Mouse (Mus musculus) cerebellum, postnatal 36 days (tissue): ENCODE measurements around the gene Cdca7l.

ENCODE experiments used
- DNase-seq, 2 experiments: peaks; one replicate each; pipeline ENCODE4 v3.0.0; 2021 to 2022; ENCODE audit warnings: mixed read lengths in 2 of 2

The Cdca7l gene

GRCm38 (mm10) chr12:117810074-117810473, 6.0 kb downstream of the Cdca7l start:
- DNase-seq, result no peak

DNA sequence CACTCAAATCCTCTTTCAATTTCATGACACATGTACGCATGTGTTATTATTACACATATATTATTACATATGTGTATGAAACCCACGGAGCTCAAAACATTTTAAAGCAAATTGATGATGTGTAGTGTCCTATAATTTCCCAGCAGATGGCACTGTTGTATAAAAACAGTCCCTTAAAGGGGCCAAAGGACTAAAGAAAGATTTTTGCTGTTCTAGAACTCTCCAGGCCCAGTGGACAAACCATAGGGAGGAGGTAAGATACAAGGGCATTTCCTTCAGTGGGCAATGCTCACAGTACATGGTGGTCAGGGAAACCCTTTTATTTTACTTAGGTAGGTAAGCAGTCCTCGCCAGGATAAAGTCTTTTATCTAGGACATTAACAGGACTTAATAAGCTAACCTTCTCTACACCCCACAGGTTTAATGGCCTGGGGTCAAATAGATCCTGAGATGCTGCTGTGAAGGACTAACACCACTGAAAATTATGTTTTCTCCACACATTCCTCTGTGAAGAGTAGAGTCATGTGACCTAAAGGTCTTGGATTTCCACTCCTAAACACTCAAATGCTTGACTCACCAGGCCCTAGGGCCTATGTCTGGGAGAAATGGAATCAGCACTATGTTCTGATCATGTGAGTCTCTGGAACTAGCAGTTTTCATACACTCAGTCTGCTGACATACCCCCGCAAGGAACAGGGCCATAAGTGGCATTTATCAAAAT, 16.2 kb downstream of the Cdca7l start:
- DNase-seq, result no peak

- no peak for DNase-seq
These were observed 16.8 kb downstream of the Cdca7l start for GRCm38 (mm10) chr12:117820859-117821221.

DNA sequence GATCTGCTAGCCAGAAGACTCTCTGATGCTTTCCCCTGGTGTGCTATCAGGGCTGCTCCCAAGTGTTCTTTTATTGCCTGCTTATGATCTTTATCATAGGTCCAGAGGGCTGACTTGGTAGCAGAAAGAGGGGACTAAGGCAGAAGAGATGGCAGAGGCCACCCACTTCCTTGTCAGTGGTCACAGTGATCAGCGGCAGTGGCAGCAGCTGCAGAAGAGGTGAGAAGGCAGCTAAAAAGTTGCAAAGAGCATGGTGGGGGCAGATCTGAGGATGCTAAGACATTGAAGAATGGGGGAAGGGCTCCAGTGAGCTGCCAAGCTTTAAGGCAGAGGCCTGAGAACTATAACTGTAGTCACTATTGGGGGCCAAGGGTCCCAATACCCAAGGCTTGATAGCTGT, 17.3 kb downstream of the Cdca7l start:
- no peak for DNase-seq

DNA sequence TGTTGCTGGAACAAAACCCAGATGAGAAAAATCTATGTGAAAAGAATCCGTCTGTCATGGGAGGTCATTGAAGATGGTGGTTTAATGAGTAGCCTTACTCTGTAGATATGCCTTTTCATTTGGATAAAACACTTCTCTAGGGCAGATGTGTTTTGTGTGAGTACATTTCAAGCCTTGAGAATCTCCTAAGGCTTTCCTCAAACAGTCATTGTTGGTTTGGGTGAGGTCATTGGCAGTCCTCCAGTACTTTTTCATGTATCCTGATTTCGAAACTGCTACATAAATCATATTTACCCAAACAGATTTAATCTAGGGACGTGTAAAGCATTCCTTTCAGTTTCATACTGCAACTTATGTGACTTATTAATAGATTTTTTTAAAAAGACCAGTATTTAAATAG, 24.3 kb downstream of the Cdca7l start:
- DNase-seq, result no peak

GRCm38 (mm10) chr12:117831351-117831961, 27.4 kb downstream of the Cdca7l start:
- DNase-seq, result no peak

DNA sequence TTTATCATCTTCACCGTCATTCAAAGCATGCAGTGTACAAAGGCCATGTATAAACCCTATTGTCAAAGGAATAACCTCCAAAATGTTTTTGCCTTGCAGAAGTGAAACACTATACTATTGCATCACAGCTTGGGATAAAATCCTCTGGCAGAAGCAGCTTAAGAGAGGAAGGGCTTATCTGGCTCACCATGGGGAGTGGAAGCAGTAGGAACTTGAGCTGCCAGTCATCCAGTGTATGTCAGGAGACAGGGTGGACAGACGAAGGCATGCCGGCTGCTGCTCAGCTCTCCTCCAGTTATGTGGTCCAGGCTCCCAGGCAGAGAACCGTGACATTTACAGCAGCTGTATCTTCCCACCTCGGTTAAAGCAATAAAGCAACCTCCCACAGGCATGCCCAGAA, 28.1 kb downstream of the Cdca7l start:
- DNase-seq, result no peak

DNA sequence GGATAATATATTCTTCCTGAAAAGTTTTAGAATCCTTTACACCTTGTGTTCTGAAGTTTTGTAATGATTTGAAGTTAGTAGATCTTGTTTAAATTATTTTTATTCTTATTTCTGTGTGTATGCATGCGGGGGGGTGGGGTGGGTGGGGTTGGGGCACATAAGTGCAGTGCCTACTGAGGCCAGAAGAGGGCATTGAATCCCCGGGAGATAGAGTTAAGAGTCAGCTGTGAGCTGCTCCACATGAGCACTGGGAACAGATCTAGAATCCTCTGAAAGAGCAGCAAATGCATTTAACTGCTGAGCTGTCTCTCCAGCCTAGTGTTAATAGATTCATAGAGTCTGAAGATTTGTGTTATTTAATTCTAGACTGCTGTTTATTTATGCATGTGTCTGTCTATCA, 30.6 kb downstream of the Cdca7l start:
- DNase-seq, result no peak

DNA sequence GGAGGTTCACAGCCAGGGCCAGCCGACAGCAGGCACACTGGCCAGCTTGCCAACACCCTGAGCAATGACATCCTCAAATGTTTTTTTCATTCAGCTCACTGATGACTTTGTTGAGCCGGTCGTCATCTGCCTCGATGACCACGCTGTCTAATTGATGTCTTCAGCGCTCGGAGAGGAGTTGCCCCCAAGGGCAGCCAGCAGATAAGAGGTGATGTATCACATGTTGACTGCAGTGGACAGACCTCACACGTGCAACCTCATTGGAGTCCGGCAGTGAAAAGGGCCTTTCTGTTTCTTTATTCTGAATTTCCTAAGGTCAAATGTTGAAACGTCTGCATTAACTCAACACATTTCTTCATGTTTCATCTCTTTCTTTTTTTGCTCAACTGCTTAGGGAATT, 31.3 kb downstream of the Cdca7l start:
- no peak for DNase-seq

- DNase-seq, result no peak
These were observed 33.3 kb downstream of the Cdca7l start for GRCm38 (mm10) chr12:117837376-117837775.

- DNase-seq, result no peak
These were observed 36.6 kb downstream of the Cdca7l start for GRCm38 (mm10) chr12:117840705-117841104.

DNA sequence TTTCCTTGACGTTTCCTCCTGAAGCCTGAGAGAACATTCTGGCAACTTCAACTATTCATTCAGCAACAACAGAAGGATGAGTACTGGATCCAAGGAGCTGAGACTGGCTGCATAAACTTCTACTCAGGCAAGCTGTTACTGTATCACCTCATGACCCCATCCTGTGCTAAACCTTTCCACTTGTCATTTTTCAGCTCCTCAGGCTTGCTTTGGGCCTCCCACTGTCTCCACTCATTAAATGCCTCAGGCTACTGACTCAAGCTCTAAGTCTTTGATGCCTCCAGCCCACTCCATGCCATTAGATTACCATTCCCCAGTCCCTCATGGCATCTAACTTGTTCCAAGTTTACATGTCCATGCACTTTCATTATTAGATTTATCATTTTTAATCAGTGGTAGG, 38.6 kb downstream of the Cdca7l start:
- DNase-seq, result no peak

DNA sequence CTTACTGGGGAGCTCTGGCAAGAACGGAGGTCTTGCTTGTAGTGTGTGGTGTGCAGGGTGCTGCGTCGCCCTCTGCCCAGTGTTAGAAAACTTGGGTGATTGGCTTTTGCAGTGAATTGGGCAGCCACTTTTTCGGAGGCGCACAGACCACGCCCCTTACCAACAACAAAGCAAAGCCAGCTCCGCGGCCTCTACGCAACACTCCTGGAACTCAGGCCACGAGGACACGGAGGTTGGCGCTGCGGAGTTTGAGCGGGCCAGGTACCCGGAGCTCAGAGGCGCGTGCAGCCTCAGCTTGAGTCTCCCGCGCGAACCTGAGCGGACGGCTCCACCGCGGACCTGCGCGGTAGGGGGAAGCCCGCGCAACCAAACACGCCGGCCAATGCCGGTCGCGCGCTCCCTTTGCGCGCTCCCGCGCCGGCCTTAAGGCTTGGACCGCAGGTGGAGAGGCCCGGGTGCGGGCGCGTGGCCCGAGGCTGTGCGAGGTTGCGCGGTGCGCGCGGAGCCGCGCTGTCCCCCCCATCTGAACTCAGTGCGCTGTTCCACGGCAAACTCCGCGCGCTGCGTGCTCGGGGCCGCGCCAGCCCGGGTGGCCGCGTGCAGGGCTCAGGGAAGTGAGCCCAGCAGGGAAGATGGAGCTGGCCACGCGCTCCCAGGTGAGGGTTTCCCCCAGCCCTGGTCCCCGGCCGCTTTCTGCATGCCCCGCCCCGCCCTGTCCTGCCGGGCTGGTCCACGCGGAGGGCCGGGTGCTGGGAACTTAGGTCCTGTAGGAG, 39.4 kb downstream of the Cdca7l start:
- DNase-seq, result peak; percentile 44 to 55

DNA sequence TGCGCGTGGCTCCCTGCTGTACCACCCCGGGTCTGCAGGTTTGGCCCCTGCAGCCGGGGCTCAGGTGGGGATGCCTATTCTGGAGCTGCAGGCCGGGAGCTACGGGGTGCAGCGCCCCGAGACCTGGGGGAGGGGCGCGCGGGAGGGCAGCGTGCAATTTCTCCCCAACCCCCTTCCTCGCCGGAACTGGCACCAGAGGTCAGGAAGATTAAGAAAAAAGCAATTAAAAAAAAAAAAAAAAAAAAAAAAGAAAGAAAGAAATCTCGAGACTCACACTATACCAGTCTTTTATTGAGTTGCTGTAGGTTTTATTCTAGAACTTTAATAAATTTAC, 40.0 kb downstream of the Cdca7l start:
- no peak for DNase-seq

- no peak for DNase-seq
These were observed 40.8 kb downstream of the Cdca7l start for GRCm38 (mm10) chr12:117844917-117845316.

- no peak for DNase-seq
These were observed 44.5 kb downstream of the Cdca7l start for GRCm38 (mm10) chr12:117848621-117849020.

GRCm38 (mm10) chr12:117850472-117850871, 46.4 kb downstream of the Cdca7l start:
- no peak for DNase-seq

DNA sequence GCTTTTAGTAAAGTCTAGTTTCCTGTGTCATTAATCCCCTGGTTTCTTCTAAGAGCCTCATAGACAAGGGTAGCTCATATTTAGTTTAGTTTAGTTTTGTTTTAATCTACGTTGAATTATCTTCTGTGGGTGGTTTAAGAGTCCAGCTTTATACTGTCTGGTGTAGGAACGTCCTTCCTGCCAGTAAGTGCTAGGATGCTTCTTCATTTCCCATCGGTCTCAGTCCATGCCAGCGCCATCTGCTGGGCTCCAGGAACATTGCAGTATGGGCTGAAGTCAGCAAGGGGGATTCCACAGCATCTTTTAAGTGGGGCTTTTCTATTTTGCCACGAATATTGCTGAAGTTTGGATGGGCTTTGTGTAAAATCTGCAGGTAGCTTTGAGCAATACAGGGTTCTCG, 49.2 kb downstream of the Cdca7l start:
- DNase-seq, result peak; percentile 45 to 53

DNA sequence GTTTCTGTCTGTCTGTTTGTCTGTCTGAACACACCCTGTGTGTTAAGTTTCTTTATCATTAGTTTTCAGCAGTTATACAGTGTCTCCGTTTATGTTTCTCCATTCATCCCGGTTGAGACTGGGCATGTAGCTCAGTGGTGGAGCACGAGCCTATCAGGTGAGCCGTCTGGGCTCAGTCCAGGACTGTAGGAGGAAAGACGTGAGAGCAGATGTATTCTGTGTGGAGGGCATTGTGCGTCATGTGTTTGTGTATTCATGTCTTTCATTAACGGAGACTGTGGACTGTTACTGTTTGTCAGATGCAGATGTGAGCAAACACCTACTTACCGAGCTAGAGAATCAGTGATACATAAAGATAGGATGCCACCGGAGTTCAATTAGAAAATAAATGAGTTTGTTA, 52.9 kb downstream of the Cdca7l start:
- no peak for DNase-seq

- DNase-seq, result no peak
These were observed 53.8 kb downstream of the Cdca7l start for GRCm38 (mm10) chr12:117857884-117858283.

DNA sequence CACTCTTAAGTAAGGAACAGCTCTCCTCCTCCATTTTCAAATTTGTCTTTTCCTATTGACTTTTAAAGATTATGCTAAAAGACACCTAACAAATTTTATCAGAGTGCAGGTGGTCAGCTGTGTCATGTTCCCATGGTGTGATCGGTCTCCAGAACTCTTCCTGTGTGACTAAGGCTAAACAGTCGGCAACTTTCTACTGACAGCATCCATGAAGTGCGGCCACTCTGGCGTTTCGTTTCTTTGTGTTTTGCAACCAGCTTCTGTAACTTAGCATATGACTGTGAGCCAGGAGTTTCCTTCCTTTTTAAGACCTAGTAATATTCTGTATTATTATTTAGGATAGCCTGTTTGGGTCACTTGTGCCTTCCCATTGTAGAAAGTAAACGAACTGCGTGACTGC, 56.8 kb downstream of the Cdca7l start:
- DNase-seq, result no peak

- no peak for DNase-seq
These were observed 57.2 kb downstream of the Cdca7l start for GRCm38 (mm10) chr12:117861249-117861648.

DNA sequence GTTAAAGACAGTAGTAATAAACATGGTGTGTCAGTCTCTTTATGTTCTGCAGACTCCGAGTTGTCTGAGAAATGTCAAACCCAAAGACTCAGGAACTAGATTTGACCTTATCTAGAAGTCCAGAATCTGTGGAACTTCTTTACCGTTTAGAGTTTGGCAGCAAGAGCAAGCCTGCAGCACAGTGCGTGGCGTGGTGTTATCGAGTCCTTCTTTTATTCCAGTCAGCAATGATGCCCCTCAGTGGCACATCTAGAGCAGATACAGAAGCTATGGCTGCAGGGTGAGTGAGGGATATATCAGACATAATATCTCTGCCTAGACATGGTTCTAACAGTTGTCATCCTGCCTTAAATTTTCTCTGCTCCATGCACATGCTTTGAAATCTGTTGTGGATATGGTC, 58.6 kb downstream of the Cdca7l start:
- no peak for DNase-seq
